Mouse (Mus musculus) small intestine, adult 2 months (tissue): ENCODE measurements around the gene Dock4. TPM values are rescaled to one million over a fixed set of nuclear protein-coding genes. Genes with fewer than 3 reads are reported as not detected.

Experiments used
- H3K27ac ChIP-seq: fragments of 200-500 bp; 2 replicates; pipeline ENCODE4 v1.5.1; 2012; ENCODE audit warnings: low read depth, low read length, control low read depth, inconsistent platforms; ENCODE audit not compliant: insufficient read depth
- H3K27me3 ChIP-seq: fragments of 200-500 bp; 2 replicates; pipeline ENCODE4 v1.6.1; 2012; ENCODE audit warnings: mild to moderate bottlenecking, moderate library complexity, low read length, inconsistent platforms; ENCODE audit not compliant: control insufficient read depth, insufficient read depth
- H3K36me3 ChIP-seq: fragments of 200-500 bp; 2 replicates; pipeline ENCODE4 v1.6.1; 2012; ENCODE audit warnings: mild to moderate bottlenecking, low read length, control low read depth, inconsistent platforms; ENCODE audit not compliant: control insufficient read depth, insufficient read depth
- H3K4me1 ChIP-seq: fragments of 200-500 bp; 2 replicates; pipeline ENCODE4 v1.6.1; 2012; ENCODE audit warnings: low read length, inconsistent platforms, mixed read lengths; ENCODE audit not compliant: control insufficient read depth, insufficient read depth, insufficient read length
- H3K4me3 ChIP-seq: fragments of 200-500 bp; 2 replicates; pipeline ENCODE4 v1.5.1; 2012; ENCODE audit warnings: low read depth, mild to moderate bottlenecking, control low read depth, inconsistent platforms, low read length, moderate library complexity
- CTCF ChIP-seq: fragments of 200-500 bp; IDR thresholded peaks from 2 replicates; pipeline ENCODE4 v1.5.1; 2012; ENCODE audit warnings: low read depth, mild to moderate bottlenecking, control low read depth, inconsistent platforms, low read length, moderate library complexity, mixed read lengths; ENCODE audit not compliant: insufficient replicate concordance, insufficient read length; ENCODE audit errors: extremely low read depth
- POLR2A ChIP-seq: fragments of 200-500 bp; IDR thresholded peaks from 2 replicates; pipeline ENCODE4 v1.6.1; 2012; ENCODE audit warnings: low read depth, mild to moderate bottlenecking, control low read depth, inconsistent platforms, low read length, moderate library complexity
- WGBS: fragments of 180-500 bp; shearing (Covaris S2); methylation state at CpG from one replicate; pipeline ENCODE4 v1.1.7; 2018; 5-methylcytosine and 5-hydroxymethylcytosine counted together
- polyA plus RNA-seq: library from polyadenylated mRNA; depleted of rRNA; stranded (reverse); fragments of >200 nt; gene quantifications from 2 replicates; pipeline ENCODE4 v1.2.3, GENCODE M21; 2012

The Dock4 gene
- polyA plus RNA-seq, 1 experiment = 0.94 TPM

DNA sequence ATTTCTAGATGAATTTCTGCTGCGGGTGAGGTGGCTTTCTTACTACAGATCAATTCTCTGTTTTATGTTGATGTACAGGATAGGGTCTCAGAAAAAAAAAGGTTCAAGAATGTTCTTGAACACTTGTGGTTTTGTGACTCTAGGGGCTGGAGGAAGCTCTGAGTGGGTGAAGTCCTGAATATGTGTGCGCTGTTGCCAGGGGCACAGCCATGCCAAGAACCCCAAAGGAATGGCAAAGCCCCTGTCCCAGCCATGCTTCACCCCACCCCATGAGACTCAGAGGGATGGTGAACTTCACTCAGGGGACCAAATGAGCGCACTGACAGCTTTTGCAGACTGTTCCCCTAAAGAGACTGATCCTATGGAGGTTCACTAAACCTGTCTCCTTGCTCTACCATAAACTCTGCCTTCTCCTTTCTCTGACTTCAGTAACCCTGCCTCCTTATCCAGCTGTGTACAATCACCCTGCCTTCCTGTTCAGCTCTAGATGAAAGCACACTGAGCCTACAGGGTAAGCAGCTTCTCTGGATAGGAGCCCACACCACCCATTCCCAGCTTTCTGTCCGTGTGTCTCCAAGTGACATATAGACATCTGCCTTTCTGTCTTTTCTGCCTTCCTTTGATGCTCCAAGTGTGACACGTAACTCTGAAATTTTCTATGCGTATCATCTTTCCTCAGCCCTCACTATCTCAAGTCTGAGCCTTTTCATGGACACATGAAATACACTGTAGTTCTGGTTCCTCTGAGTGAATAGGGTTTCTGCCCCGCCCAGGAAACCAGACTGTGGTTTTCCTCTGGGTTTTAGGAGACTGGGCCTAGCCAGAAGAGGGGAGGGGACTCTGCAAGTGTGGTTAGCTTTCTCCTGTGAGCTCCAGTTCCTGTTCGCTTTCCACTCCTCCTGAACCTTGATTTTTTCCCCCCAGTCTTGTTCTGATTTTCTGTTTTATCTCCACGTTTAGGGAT is 90.2 kb downstream of the Dock4 start:
- no peak overlapping the region for H3K4me3 ChIP-seq
- TF ChIP-seq POLR2A = no peak
- TF ChIP-seq CTCF = no peak
- H3K27ac ChIP-seq = no peak overlapping the region
- 75% methylated on average over 9 of the region's 9 CpGs for WGBS
- peaks cover 5% of the 10 kb centered on the region; the same call in 1 of the 2 replicates for H3K4me1 ChIP-seq
- no peaks in the 10 kb centered on the region for H3K36me3 ChIP-seq
- no peaks in the 10 kb centered on the region for H3K27me3 ChIP-seq

DNA sequence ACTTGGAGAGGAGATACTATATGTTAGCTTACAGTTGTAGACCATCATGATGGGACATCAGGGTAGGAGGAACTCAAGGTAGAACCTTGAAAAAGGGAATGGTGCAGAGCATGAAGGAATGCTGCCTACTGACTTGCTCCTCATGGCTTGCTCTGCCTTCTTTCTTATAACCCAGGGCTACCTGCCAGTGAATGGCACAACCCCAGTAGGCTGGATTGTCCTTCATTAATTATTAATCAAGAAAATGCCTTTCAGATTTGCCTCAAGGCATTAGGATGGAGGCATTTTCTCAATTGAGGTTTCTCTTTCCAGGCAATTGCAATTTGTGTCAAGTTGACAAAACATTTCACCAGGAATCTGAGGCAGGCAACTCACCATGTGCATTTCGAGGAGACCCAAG is 92.1 kb downstream of the Dock4 start:
- Histone ChIP-seq H3K36me3 (no peaks in the 10 kb centered on the region), H3K27me3 (no peaks in the 10 kb centered on the region), H3K4me3 (no peak overlapping the region), H3K27ac (no peak overlapping the region), H3K4me1 (peaks cover 5% of the 10 kb centered on the region; the same call in 1 of the 2 replicates)
- WGBS = 50% methylated on average over 1 of the region's 1 CpGs
- TF ChIP-seq POLR2A = no peak

DNA sequence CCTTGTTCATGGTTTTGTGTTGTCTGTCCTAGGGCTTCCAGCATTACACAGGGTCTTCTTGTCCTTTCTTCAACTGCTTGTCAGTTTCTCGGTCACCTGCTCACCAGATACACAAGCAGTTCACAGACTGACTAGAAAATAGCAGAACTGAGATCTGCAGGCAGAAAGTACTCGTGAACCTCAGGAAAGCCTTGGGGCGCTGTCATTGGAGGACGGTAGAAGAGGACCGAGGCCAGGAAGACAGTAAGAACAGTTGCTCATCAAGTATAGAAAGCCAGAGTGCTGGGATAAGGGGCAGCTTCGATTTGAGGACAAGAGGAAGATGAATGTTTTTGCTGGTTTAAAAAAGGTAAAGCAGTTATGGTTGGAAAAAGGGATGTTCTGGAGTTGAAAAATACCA is 92.6 kb downstream of the Dock4 start:
- no peaks in the 10 kb centered on the region for H3K36me3 ChIP-seq
- 28% methylated on average over 6 of the region's 6 CpGs for WGBS

DNA sequence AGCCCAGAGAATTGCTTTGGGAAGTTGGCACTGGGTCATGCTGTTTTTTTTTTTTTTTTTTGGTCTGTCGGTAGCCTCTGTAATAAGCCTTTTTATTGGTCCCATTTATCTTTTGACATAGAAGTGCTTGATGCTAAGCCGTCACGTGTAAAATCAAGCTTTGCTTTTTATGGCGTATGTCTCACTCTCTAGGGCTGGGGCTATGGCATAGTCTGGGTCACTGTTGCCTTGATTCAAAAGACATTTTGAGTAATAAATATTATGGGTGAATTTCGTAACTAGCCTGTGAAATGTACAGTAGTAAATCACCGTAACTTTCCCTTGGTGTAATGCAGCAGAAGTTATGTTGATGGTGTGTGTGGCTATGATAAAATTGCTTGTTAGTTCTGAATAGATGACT is 93.0 kb downstream of the Dock4 start:
- Histone ChIP-seq H3K27me3 (no peaks in the 10 kb centered on the region), H3K4me3 (no peak overlapping the region), H3K36me3 (no peaks in the 10 kb centered on the region), H3K27ac (no peak overlapping the region), H3K4me1 (peaks cover 5% of the 10 kb centered on the region; the same call in 1 of the 2 replicates)
- 27% methylated on average over 6 of the region's 6 CpGs for WGBS
- TF ChIP-seq POLR2A = no peak
- TF ChIP-seq CTCF = no peak

More for the DNA sequence above, 92.6 kb downstream of the Dock4 start:
- Histone ChIP-seq H3K4me3 (no peak overlapping the region), H3K27ac (peak overlapping the region; percentile 24; the same call in 1 of the 2 replicates), H3K4me1 (peaks cover 5% of the 10 kb centered on the region; the same call in 1 of the 2 replicates), H3K27me3 (no peaks in the 10 kb centered on the region)
- TF ChIP-seq CTCF = no peak
- no peak for TF ChIP-seq POLR2A

DNA sequence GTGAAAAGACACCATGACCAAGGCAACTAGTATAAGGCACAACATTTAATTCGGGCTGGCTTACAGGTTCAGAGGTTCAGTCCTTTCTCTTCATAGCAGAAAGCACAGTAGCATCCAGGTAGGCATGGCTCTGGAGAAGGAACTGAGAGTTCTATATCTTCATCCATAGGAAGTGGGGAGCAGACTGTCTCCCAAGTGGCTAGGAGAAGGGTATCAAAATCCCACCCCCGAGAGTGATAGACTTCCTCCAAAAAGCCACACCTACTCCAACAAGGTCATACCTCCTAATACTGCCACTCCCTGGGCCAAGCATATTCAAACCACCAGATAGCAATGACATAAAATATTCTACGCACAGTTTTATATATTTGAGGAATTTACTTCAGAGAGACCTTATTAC is 98.5 kb downstream of the Dock4 start:
- no peak for TF ChIP-seq POLR2A
- TF ChIP-seq CTCF = no peak
- Histone ChIP-seq H3K27ac (no peak overlapping the region), H3K27me3 (no peaks in the 10 kb centered on the region), H3K4me3 (no peak overlapping the region), H3K36me3 (no peaks in the 10 kb centered on the region), H3K4me1 (no peaks in the 10 kb centered on the region)
- WGBS = 84% methylated on average over 3 of the region's 3 CpGs

DNA sequence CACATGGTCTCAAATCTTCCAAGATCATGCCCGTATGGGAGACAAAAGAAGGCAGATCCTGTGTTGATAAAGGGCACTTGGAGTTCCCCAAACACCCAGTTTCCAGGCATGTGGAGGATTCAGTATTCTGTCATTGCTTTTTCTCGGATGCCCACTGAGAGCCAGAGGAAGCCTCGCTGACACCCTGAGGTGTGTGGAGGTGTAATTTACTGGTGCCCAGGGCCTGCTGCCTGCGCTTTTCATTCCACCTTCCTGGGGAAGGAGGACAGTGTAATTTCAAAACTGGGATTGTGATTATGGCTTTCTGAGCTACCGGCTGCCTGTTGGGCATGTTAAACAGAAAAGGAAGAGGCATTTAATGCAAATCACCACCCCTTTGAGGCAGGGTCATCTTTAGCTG is 101.1 kb downstream of the Dock4 start:
- Histone ChIP-seq H3K27ac (no peak overlapping the region), H3K4me3 (no peak overlapping the region), H3K27me3 (no peaks in the 10 kb centered on the region), H3K36me3 (no peaks in the 10 kb centered on the region), H3K4me1 (no peaks in the 10 kb centered on the region)
- WGBS = 90% methylated on average over 5 of the region's 5 CpGs
- no peak for TF ChIP-seq POLR2A
- no peak for TF ChIP-seq CTCF

DNA sequence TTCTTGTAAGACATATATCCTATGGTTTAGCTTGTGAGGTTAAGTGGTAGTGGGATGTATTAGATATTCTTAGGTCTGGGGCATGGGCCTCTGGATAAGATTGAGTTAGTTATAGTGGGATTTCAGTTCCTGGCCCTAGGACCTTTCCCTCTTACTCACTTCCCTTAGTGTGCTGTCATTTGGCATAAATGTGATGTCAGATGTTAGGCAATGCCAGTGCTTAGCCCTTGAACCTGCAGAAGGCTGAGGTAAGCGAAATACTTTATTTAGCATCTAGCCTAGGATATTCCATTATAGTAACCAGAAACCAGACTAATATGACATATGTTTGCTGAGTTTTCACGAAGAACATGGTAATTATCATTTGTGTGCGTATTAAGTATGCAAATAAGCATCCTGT is 105.6 kb downstream of the Dock4 start:
- H3K4me1 ChIP-seq = no peaks in the 10 kb centered on the region
- no peak overlapping the region for H3K27ac ChIP-seq
- H3K4me3 ChIP-seq = no peak overlapping the region
- H3K27me3 ChIP-seq = no peaks in the 10 kb centered on the region
- TF ChIP-seq POLR2A = no peak
- TF ChIP-seq CTCF = no peak
- H3K36me3 ChIP-seq = no peaks in the 10 kb centered on the region
- WGBS = 91% methylated on average over 3 of the region's 3 CpGs
